Comparison of ENCODE assay signal across 27 mouse cellular contexts in genomic region chr5:128549811-128550210, GRCm38 (mm10). TPM values are rescaled to one million over a fixed set of nuclear protein-coding genes. Genes with fewer than 3 reads are reported as not detected.
DNase-seq lines count a peak whose midpoint lies in the region; ATAC-seq lines count a peak whose summit lies in the region.
"Had no signal": no experiment of that assay in that cellular context is flagged by ENCODE, and none has a peak within 500 bp of the region (broad histone marks: within the 10 kb centered on the region; RNA-seq: fewer than 3 reads in every experiment).

No protein-coding gene starts in this region.

- 87% methylated on average over 11 of the region's 11 CpGs for WGBS in midbrain, embryonic 11.5 days
- 89% methylated on average over 11 of the region's 11 CpGs for WGBS in midbrain, embryonic 10.5 days

- peak; percentile 73 for DNase-seq in midbrain, embryonic 11.5 days (ENCODE audit: low spot score, missing footprints)
- DNase-seq in midbrain, embryonic 10.5 days (ENCODE audit: low spot score): no peak
- DNase-seq in ES-CJ7 (ENCODE audit: low read depth, low spot score) (peak; percentile 36), R1 (ENCODE audit: low read depth, low spot score) (peak; percentile 31), ZHBTc4 (ENCODE audit: low read depth, low spot score) (peak; percentile 53)
- DNase-seq in embryo, embryonic 10 days (ENCODE audit: low spot score): no peak
- no peak for DNase-seq in cerebellum, postnatal 36 days
- DNase-seq: adrenal gland, adult 2 months; adrenal gland, adult 8-10 months; adrenal gland, postnatal 10 days; adrenal gland, postnatal 14 days; adrenal gland, postnatal 25 days; adrenal gland, postnatal 36 days; B cell, adult 2 months; cerebellum, adult 11 months; cerebellum, adult 11-12 months; cerebellum, adult 18-20 months; cerebellum, adult 2 months; cerebellum, adult 8-10 months had no signal

- no peaks in the 10 kb centered on the region for H3K36me3 ChIP-seq in midbrain, embryonic 11.5 days (ENCODE audit: control insufficient read depth, insufficient read depth, low read length)
- no peaks in the 10 kb centered on the region for H3K36me3 ChIP-seq in midbrain, embryonic 10.5 days
- H3K36me3 ChIP-seq: G1E had no signal

- H3K4me2 ChIP-seq in midbrain, embryonic 11.5 days: no peak overlapping the region

- no peak overlapping the region for H3K9ac ChIP-seq in midbrain, embryonic 11.5 days (ENCODE audit: low read length)

- H3K4me1 ChIP-seq in midbrain, embryonic 11.5 days (ENCODE audit: control insufficient read depth, insufficient read depth, low read length): peaks cover 15% of the 10 kb centered on the region
- H3K4me1 ChIP-seq in midbrain, embryonic 10.5 days: peaks cover 27% of the 10 kb centered on the region

- no peak for ATAC-seq in midbrain, embryonic 11.5 days (ENCODE audit: low FRiP score)
- no peak for ATAC-seq in erythroblast, adult 5-6 weeks (replicated peaks; ENCODE audit: low FRiP score, poor library complexity, severe bottlenecking)
- ATAC-seq: activated CD4-positive, CD25-positive, alpha-beta regulatory T cell, adult 4 months; CD4-positive, CD25-positive, alpha-beta regulatory T cell, adult 4 months; Patski had no signal

- no peaks in the 10 kb centered on the region for H3K9me3 ChIP-seq in midbrain, embryonic 11.5 days (ENCODE audit: control insufficient read depth, low read length)
- H3K9me3 ChIP-seq in midbrain, embryonic 10.5 days (replicated peaks): no peaks in the 10 kb centered on the region

- H3K27ac ChIP-seq in midbrain, embryonic 11.5 days (ENCODE audit: low read depth, low read length): no peak overlapping the region
- H3K27ac ChIP-seq in midbrain, embryonic 10.5 days (replicated peaks): no peak overlapping the region

- no peaks in the 10 kb centered on the region for H3K27me3 ChIP-seq in midbrain, embryonic 11.5 days (ENCODE audit: control insufficient read depth, insufficient read depth, low read length)
- H3K27me3 ChIP-seq in midbrain, embryonic 10.5 days (ENCODE audit: low read depth, poor library complexity, severe bottlenecking): peaks cover 38% of the 10 kb centered on the region
- H3K27me3 ChIP-seq: CH12.LX, Patski had no signal

- no peak overlapping the region for H3K4me3 ChIP-seq in midbrain, embryonic 11.5 days (ENCODE audit: low read depth, low read length)
- no peak overlapping the region for H3K4me3 ChIP-seq in midbrain, embryonic 10.5 days

RNA-seq across cellular contexts. Expression of gene Fzd10, which starts 50.8 kb away (rescaled TPM):
- 22.4 and 25.6 TPM in 2 replicates for polyA plus RNA-seq in midbrain, embryonic 11.5 days (2014; fragmentation: Nextera tagmentation; extraction: Ambion mirVana)
- polyA plus RNA-seq in midbrain, embryonic 10.5 days (2016; fragmentation: Nextera tagmentation; extraction: Ambion mirVana): 14.0 and 15.0 TPM in 2 replicates
- not detected in 2 replicates for total RNA-seq in erythroblast, adult 5-6 weeks (2015; ENCODE audit: low replicate concordance)
- total RNA-seq in erythroblast, adult 5-6 weeks (2017; ENCODE audit: low replicate concordance): not detected in 2 replicates
- total RNA-seq: CH12.LX, MEL had no signal
- polyA plus RNA-seq: activated CD4-positive, CD25-positive, alpha-beta regulatory T cell, adult 4 months; C2C12; CD4-positive, CD25-positive, alpha-beta regulatory T cell, adult 4 months; G1E; Patski had no signal

Comparison
In these comparisons a context has a peak if more than half of its experiments do, and no peak if none do; other contexts are left out.
1. DNase-seq: peak in midbrain, embryonic 11.5 days (single experiment), ES-CJ7 (single experiment), R1 (single experiment) and ZHBTc4 (single experiment); none in midbrain, embryonic 10.5 days (single experiment), embryo, embryonic 10 days (single experiment) and cerebellum, postnatal 36 days (0 of 2).